Mouse (Mus musculus) left cerebral cortex, postnatal 10 days (tissue): ENCODE results near the gene Tgfbr1. TPM values are rescaled to one million over a fixed set of nuclear protein-coding genes. Genes with fewer than 3 reads are reported as not detected.
"Not testable (repeated sequence)": the region's sequence is repeated elsewhere in the genome, so short reads cannot be mapped to it uniquely, and the experiment has no call there.

Experiments used
- DNase-seq, 2 experiments: peaks; one replicate each; pipeline ENCODE4 v3.0.0; 2021 to 2022; ENCODE audit warnings: low spot score in 2 of 2, mixed read lengths in 1 of 2; ENCODE audit errors: extremely low spot score in 1 of 2
- intact Hi-C: fragments of 180-260 bp; cut with DNase I; formaldehyde crosslinking; loops from one replicate; pipeline ENCODE4 v1.15.1; 2025
- total RNA-seq, 2 experiments: library from RNA; stranded (reverse); gene quantifications; 2 replicates each; pipeline ENCODE4 v1.2.3; 2021

Tgfbr1 gene
- total RNA-seq, 2 experiments from 2014 or later: 22.1 to 23.2 TPM

DNA sequence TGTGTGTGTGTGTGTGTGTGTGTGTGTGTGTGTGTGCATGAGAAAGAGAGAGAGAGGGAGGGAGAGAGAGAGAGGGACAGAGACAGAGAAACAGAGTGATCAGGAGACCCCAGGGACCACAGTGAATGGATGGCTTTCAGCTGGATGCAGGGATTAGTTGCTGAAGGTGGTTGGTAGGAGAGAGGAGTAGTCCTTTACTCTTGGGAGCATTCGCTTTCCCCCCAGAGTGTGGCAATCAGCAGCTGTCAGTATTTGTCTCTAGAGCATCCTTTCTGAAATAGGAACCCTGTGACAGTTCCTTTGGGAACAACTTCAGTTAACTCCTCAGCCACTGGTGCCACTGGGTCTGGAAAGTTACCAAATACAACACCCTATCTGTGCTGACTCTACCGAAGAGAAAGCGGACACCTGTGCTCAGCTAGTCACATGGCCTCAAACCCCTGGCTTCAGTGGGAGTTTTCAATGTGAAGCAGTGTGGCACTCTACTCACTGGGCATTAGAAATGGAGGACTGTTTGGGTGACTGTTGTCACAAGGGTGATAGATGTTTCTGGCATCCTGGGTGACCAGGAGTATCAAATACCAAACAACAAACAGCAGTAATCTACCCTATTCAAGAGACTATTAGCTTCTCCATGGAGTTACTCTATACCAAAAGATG, 16.0 kb upstream of the Tgfbr1 start:
- intact Hi-C loops: no loop called here
- DNase-seq: no peak

GRCm38 (mm10) chr4:47342632-47343031, 10.4 kb upstream of the Tgfbr1 start:
- DNase-seq: peak in 1 of 2 experiments; percentile 54
- intact Hi-C loops: no loop called here

DNA sequence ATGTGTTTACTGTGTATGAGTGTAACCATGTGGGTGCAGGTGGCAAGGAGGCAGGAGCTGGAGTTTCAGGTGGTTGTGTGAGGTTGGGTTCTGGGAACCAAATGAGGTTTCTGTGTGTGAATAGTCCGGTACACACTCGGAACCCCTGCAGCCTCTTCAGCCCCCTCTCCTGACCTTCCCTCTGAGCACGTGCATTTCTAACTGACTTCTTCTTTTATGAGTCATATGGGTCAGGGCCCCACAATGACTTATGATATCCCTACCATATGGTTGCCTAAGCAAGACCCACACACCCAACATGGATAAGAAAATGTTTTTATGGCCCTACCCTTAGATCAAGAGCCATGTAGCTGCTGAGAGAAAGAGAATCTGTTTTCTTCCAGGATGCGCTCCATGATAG, 6.0 kb upstream of the Tgfbr1 start:
- DNase-seq: no peak
- intact Hi-C loops: no loop called here

GRCm38 (mm10) chr4:47349759-47350158, 3.3 kb upstream of the Tgfbr1 start:
- intact Hi-C loops: loop anchor here (10.0 kb wide), 1 partner anchor 225 kb away; no protein-coding TSS in a partner anchor
- DNase-seq: no peak

GRCm38 (mm10) chr4:47351386-47352049, 1.5 kb upstream of the Tgfbr1 start:
- DNase-seq: peak in 1 of 2 experiments; percentile 49
- intact Hi-C loops: loop anchor here (2.0 to 10.0 kb wide), 2 partner anchors 105 to 227 kb away; no protein-coding TSS in a partner anchor

DNA sequence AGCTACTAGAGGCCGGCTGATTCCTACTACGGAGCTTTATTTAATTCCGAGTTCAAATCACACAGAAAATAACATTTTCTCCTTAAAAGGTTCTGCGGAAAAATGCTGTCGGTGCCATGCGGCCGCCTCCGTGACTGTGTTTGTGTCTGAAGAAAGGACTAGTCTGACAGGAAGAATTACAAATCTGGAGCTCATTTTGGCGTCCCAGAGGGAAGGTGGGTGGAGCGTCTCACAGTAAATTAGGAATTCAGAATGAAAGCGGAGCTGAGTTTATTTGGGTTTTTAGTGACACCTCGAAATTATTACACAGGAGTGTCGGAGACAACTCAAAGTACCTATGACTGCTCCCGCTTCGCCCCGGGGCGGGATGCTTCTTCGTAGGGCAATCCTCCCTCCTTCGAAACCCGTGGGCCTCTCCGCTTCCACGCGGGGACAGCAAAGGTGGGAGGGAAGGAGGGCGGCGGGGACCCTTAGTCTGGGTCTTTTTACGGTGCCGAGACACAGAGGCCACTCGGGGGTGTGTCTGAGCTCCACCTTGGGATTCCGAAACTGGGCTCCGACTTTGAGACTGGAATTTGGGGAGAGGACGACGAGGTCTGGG, 861 bp upstream of the Tgfbr1 start:
- intact Hi-C loops: loop anchor here (2.0 to 10.0 kb wide), 2 partner anchors 105 to 227 kb away; no protein-coding TSS in a partner anchor
- DNase-seq: peak; percentile 65 to 75

- intact Hi-C loops: loop anchor here (2.0 to 10.0 kb wide), 2 partner anchors 107 to 229 kb away; no protein-coding TSS in a partner anchor
Observed at GRCm38 (mm10) chr4:47353416-47354111, 542 bp downstream of the Tgfbr1 start.

GRCm38 (mm10) chr4:47354304-47354703, 1.3 kb downstream of the Tgfbr1 start:
- intact Hi-C loops: loop anchor here (10.0 kb wide), 1 partner anchor 230 kb away; no protein-coding TSS in a partner anchor
- DNase-seq: no peak

More at GRCm38 (mm10) chr4:47353416-47354111, 542 bp downstream of the Tgfbr1 start:
- DNase-seq: peak; percentile 27 to 83

- intact Hi-C loops: no loop called here
- DNase-seq: no peak
Observed at GRCm38 (mm10) chr4:47362662-47363061, 9.6 kb downstream of the Tgfbr1 start.

DNA sequence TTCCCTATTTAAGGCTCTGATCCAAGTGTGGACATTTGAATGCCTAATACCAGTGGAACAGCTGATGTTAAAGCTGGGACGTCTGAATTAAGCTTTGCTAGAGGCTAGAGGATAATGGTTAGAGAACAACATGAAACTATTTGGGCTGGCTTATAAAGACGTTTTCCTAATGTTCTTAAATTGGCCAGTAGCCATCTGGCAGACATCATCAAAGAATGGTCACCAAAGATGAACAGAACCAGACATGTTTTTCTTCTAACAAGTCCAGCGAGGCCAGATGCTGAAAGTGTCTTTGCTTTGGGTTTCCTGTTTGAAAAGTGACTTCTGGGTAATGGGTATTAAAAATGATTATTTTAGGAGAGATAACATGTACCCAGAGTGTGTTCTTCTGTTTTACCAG, 10.1 kb downstream of the Tgfbr1 start:
- DNase-seq: no peak
- intact Hi-C loops: no loop called here

DNA sequence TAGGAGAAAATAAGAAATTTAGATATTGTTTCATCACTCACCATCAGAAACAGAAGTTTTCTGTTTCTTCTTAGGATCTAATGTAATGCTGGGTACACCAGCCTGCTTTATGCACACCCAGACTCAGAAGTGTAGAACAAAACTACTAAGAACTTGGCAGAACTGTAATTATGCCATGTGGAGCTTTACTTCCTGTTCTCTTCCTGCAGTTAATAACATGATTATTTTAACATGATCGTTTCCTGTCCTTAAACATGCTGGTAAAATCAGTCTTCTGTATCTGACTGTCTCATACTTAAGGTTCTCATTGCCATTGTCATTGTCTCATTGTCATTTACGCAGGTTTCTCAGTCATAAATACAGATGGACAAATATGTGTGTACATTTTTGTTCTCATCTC, 15.7 kb downstream of the Tgfbr1 start:
- no peak for DNase-seq
- intact Hi-C loops: no loop called here

DNA sequence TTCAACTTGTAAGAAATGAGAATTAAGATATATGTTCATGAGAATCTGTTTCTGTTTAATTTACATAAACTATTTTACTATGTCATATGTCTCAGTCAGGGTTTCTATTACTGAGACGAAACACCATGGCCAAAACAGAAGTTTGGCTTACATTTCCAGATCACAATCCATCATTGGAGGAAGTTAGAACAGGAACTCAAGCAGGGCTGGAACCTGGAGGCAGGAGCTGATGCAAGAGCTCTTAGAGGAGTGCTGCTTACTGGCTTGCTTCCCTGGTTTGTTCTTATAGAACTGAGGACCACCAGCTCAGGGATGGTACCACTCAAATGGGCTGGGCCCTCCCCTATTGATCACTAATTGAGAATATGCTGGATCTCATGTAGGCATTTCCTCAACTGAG, 25.7 kb downstream of the Tgfbr1 start:
- intact Hi-C loops: no loop called here

DNA sequence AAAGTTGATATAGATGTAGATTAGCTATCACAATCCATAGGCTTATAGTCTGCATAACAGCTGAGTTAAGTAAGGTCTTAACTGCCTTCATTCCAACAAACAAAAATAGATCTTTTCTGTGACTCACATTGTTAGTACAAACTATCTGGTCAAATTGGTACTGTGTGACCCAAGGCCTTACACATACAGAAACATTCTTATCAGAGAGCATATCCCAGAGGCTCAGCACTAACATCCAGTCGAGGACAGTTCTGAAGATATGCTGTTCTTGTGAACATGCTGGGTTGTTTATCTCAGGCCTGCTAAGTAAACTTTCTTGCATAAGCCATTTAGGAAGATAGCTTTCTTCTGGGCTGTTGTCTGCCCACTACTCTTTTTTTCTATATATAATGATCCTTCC, 29.4 kb downstream of the Tgfbr1 start:
- DNase-seq: no peak
- intact Hi-C loops: no loop called here

More for the DNA sequence above, 25.7 kb downstream of the Tgfbr1 start:
- DNase-seq: no peak

DNA sequence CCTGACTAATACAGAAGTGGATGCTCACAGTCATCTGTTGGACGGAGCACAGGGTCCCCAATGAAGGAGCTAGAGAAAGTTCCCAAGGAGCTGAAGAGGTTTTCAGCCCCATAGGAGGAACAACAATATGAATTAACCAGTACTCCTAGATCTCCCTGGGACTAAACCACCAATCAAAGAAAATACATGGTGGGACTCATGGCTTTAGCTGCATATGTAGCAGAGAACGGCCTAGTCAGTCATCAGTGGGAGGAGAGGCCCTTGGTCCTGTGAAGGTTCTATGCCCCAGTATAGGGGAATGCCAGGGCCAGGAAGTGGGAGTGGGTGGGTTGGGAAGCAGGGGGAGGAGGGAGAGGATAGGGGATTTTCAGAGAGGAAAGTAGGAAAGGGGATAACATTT, 38.9 kb downstream of the Tgfbr1 start:
- DNase-seq, intact Hi-C loops: not testable (repeated sequence)

- intact Hi-C loops: loop anchor here (5.0 kb wide), 1 partner anchor 149 kb away; no protein-coding TSS in a partner anchor
- no peak for DNase-seq
Observed at GRCm38 (mm10) chr4:47396251-47396650, 43.2 kb downstream of the Tgfbr1 start.

DNA sequence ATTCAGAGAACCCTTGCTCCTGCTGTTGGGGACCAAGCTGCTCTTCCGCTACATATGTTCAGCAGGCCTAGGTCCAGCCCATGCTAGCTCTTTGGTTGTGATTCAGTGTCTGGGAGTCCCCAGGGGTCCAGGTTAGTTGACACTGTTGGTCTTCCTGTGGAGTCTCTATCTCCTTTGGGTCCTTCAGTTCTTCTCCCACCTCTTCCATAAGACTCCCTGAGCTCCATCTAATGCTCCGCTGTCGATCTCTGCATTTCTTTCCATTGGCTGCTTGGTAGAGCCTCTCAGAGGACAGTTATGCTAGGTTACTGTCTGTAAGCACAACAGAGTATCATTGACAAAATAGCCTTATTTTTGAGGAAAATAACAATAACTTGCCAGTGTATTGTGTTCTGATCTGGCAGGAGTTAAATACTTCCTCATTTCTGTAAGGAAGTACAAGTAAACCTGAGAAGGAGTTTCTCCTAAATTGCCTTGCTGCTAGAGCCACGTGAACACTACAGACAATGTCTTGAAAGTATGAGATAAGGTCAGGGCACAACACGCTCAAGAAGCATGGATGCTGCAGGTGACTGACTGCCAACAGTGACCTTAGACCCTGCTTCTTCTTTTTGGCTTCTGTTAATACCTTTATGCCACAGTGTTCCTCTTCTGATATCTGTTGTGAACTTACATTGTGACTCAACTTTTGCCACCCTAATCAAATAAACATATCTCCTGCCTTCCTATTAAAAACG, 45.1 kb downstream of the Tgfbr1 start:
- intact Hi-C loops: loop anchor here (5.0 kb wide), 1 partner anchor 151 kb away; no protein-coding TSS in a partner anchor
- DNase-seq: no peak

- DNase-seq: no peak
- intact Hi-C loops: loop anchor here (5.0 kb wide), 2 partner anchors 153 to 273 kb away; no protein-coding TSS in a partner anchor
Observed at GRCm38 (mm10) chr4:47399824-47400223, 46.8 kb downstream of the Tgfbr1 start.

DNA sequence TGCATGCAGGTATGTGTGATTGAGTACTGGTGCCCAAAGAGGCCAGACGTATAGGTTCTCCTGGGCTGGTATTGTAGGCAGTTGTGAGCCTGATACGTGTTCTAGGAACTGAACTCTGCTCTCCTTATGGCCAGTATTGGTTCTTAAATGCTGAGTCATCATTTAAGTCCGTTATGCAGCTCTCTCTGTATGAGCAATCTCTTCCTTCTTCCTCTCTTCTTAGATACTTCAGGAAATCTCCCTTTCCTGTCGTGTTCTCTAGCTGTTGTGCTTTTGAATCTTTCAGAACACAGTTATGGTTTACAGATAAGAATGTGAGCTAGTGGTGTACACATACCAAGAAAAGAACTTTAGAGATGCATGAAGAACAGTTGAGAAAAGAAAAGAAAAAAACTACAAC, 47.3 kb downstream of the Tgfbr1 start:
- intact Hi-C loops: loop anchor here (5.0 kb wide), 1 partner anchor 273 kb away; no protein-coding TSS in a partner anchor
- DNase-seq: no peak
